Mouse (Mus musculus) Patski (cell line): ENCODE data around the gene Kpna6. TPM values are rescaled to one million over a fixed set of nuclear protein-coding genes. Genes with fewer than 3 reads are reported as not detected.
"Not testable (repeated sequence)": the region's sequence is repeated elsewhere in the genome, so short reads cannot be mapped to it uniquely, and the experiment has no call there.

ENCODE experiments used
- ATAC-seq: fragments of 100-300 bp; one replicate; pipeline ENCODE4 v1.8.0; 2021
- CTCF ChIA-PET: fragments of 350-600 bp; sonication (Branson Sonifier 250); formaldehyde crosslinking; loops from one replicate; lab custom pipeline; 2022; ENCODE audit warnings: inconsistent platforms; lab: Charles Lee
- POLR2A ChIA-PET: fragments of 350-600 bp; sonication (Branson Sonifier 250); formaldehyde crosslinking; loops from one replicate; lab custom pipeline; 2022; ENCODE audit warnings: antibody characterized with exemption, inconsistent platforms; lab: Charles Lee
- DNase-seq: peaks from one replicate; pipeline ENCODE4 v3.0.0-alpha.2; 2011; ENCODE audit warnings: low read depth, low spot score
- H3K27me3 ChIP-seq: fragments of 371-371 bp; one replicate; pipeline ENCODE4 v1.5.1; 2021
- CTCF ChIP-seq: fragments of 100-300 bp; IDR thresholded peaks from one replicate; pipeline ENCODE4 v1.5.1; 2021
- in situ Hi-C: fragments of 300-500 bp; cut with MboI; formaldehyde crosslinking; loops from 3 replicates; pipeline ENCODE4 v1.11.1; 2018; ENCODE audit warnings: low pct_unique_long_range_greater_than_20kb, mixed read lengths
- polyA plus RNA-seq: library from polyadenylated mRNA; unstranded; gene quantifications from one replicate; pipeline ENCODE4 v1.2.3, GENCODE M21; 2021

Kpna6 gene
- 43.9 TPM for polyA plus RNA-seq

DNA sequence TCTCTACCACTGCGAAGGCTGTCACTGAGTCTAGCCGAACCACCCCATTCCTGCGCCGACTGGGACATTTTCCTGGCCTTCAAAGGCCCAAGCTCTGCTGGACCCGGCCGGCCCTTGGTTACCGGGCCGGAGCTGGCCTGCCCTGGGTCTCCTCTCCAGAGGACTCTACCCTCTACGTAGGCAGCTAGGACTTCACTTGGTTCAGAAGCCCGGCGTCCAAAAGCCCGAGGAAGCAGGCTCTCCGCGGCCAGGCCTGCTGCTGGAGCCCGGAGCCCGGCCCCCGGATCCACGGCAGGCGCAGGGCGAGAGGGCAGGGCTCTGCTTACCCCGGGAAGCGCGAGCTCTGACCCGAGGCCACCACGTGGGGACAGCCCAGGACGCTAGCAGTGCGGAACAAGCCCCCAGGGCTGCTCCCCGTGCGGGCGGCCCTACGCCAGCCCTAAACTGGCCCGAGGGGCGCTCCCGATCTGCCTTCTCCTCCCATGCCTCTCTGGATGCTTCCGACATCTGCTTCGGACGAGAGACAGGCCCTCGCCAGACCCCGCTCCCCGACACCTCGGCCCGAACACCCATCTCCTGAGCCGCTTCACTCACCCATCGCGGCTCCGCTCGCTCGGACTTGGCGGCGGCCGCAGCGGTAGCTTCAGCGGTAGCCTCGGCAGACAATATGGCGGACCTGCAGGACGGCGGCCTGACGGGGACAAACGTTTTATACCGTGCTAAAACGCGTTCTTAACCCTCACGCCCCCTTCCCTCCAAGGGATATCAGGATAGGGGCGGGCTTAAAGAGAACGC, at the start of gene Kpna6:
Gene Kpna6 (minus strand): TSS at position 685 of the 795 bp plus-strand sequence.
- DNase-seq (peak; percentile 70), ATAC-seq (peak; percentile 66)
- POLR2A ChIA-PET = interaction anchor here (1.4 kb wide), 1 partner anchor 24 kb away, joined by 4 read pairs; no protein-coding TSS in a partner anchor
- TF ChIP-seq CTCF = no peak
- CTCF ChIA-PET = no interaction called here
- in situ Hi-C loops = no loop called here
- no peaks in the 10 kb centered on the region for H3K27me3 ChIP-seq

DNA sequence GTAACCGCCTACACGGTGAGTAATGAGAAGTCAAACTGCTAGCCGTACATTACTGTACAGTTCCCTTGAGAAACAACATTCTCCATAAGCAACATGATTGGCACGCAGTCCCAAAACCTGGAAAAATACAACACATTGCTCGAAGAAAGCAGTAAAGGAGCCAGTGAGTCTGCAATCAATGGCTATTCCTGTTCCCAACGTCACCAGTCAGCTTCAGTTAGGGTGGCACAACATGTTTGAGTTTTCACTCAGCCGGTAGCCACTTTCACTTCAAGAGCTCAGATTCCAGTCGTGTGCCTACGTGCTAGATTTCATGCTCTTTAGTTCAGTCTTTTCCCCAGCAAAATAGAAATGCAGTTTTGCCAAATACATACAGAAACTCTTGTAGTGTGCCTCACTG, 43.7 kb upstream of the Kpna6 start:
- POLR2A ChIA-PET = no interaction called here
- TF ChIP-seq CTCF = no peak
- DNase-seq = no peak
- ATAC-seq = no peak
- no peaks in the 10 kb centered on the region for H3K27me3 ChIP-seq
- in situ Hi-C loops = no loop called here
- CTCF ChIA-PET = interaction anchor here (1.4 kb wide), 1 partner anchor 12 kb away, joined by 4 read pairs; no protein-coding TSS in a partner anchor

- TF ChIP-seq CTCF = no peak
- CTCF ChIA-PET = interaction anchor here (1.8 kb wide), 1 partner anchor 11 kb away, joined by 5 read pairs; no protein-coding TSS in a partner anchor
- POLR2A ChIA-PET = no interaction called here
- in situ Hi-C loops = loop anchor here (10.0 kb wide), 1 partner anchor 75 kb away; no protein-coding TSS in a partner anchor
- H3K27me3 ChIP-seq = no peaks in the 10 kb centered on the region
- DNase-seq = no peak
- no peak for ATAC-seq
These were observed 37.0 kb upstream of the Kpna6 start for GRCm38 (mm10) chr4:129709486-129710129.

DNA sequence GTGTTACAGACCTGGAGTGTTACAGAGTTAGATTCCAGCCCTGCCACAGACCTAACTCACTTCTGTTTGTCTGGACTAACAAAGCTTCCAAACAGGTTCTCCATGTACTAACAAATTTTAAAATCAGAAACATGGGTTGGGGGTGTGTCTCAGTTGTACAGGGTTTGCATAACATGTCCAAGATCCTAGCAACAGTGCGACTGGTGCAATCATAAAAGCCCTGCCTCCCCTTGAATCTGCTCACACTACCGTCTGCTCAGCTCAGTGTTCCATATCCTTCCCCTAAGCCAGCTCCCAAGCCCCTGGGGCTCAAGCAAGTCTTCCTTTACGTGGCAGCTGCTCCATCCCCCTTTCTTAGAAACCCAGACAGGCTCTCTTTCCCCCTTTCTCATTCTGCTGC, 34.2 kb upstream of the Kpna6 start:
- in situ Hi-C loops = loop anchor here (10.0 kb wide), 1 partner anchor 78 kb away; no protein-coding TSS in a partner anchor
- H3K27me3 ChIP-seq = no peaks in the 10 kb centered on the region
- POLR2A ChIA-PET = interaction anchor here (0.6 kb wide), 1 partner anchor 35 kb away, joined by 3 read pairs; the partner anchor contains the start of gene Khdrbs1
- no peak for DNase-seq
- CTCF ChIA-PET = interaction anchor here (1.1 kb wide), 1 partner anchor 11 kb away, joined by 3 read pairs; no protein-coding TSS in a partner anchor
- no peak for TF ChIP-seq CTCF
- ATAC-seq = no peak

GRCm38 (mm10) chr4:129702454-129702853, 29.9 kb upstream of the Kpna6 start:
- ATAC-seq (no peak), DNase-seq (no peak)
- no peak for TF ChIP-seq CTCF
- H3K27me3 ChIP-seq = no peaks in the 10 kb centered on the region
- POLR2A ChIA-PET = no interaction called here
- CTCF ChIA-PET = interaction anchor here (1.5 kb wide), 1 partner anchor 9 kb away, joined by 5 read pairs; no protein-coding TSS in a partner anchor
- in situ Hi-C loops = loop anchor here (10.0 kb wide), 1 partner anchor 82 kb away; no protein-coding TSS in a partner anchor

DNA sequence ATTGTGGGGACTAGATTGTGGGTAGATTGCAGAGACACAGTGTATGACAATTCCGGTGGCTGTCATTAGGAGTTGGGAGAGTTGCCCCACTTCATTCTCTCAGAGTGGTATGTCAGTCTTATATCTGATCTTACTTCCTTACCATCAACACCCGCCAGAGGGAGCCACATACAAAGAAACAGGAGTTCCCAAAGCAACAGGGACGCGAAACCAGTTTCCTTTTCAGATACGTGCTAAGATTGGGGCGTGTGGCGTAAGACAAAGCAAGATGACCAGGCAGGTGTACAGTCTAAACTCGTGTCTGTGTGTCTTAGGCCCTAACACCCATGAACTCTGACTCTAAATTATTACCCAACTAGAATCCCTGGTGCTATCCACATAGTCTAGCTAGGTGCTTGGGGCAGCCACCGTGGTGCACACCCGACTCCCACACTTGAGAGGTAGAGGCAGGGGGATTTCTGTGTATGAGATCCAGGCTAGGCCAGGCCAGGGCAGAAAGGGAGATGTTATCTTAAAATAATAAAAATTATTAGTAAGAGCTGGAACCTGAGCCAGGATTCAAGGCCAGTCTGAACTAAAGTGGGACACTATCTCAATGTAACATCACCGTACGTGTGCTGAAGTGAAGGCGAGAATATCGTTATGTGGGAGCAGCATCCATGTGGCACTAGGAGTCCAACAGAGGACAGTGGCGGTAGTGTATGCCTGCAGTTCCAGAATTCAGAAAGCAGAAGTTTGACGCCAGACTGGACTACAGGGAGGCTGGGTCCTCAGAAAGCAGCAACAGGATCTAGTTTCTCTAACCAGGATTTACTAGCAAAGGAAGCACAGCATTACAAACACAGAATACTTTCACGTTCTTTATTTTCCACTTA, 29.2 kb upstream of the Kpna6 start:
- DNase-seq (no peak), ATAC-seq (peak; percentile 33)
- H3K27me3 ChIP-seq = no peaks in the 10 kb centered on the region
- no peak for TF ChIP-seq CTCF
- POLR2A ChIA-PET = no interaction called here
- CTCF ChIA-PET = interaction anchor here (1.5 kb wide), 1 partner anchor 10 kb away, joined by 5 read pairs; no protein-coding TSS in a partner anchor
- in situ Hi-C loops = loop anchor here (10.0 kb wide), 1 partner anchor 83 kb away; no protein-coding TSS in a partner anchor

GRCm38 (mm10) chr4:129700661-129701060, 28.1 kb upstream of the Kpna6 start:
- H3K27me3 ChIP-seq, ATAC-seq, POLR2A ChIA-PET, DNase-seq: not testable (repeated sequence)
- CTCF ChIA-PET = interaction anchor here (0.6 kb wide), 1 partner anchor 52 kb away, joined by 4 read pairs; no protein-coding TSS in a partner anchor
- in situ Hi-C loops = loop anchor here (10.0 kb wide), 1 partner anchor 84 kb away; no protein-coding TSS in a partner anchor

DNA sequence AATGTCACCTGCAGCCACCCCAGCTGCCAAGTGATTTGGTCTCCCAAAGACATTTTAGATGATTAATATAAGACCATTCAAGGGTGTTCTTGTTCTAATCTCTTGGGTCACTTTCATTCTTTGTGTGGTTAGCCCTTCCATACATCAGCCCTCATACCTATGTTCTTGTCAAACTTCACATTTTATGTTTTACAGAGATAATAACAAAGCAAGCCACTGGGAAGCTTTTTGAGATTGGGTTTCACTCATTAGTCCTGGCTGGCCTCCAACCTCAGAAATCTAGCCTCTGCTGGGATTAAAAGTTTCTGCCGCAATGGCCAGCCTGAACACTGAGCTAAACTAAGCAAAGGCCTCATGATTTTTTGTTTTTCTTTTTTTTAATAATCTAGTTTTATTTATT, 27.6 kb upstream of the Kpna6 start:
- in situ Hi-C loops = loop anchor here (10.0 kb wide), 1 partner anchor 85 kb away; no protein-coding TSS in a partner anchor

GRCm38 (mm10) chr4:129697191-129697590, 24.6 kb upstream of the Kpna6 start:
- in situ Hi-C loops = no loop called here
- no peak for ATAC-seq
- TF ChIP-seq CTCF = no peak
- CTCF ChIA-PET = no interaction called here
- DNase-seq = no peak
- no peaks in the 10 kb centered on the region for H3K27me3 ChIP-seq
- POLR2A ChIA-PET = interaction anchor here (0.6 to 1.3 kb wide), 2 partner anchors 18 to 121 kb away, joined by 3 to 5 read pairs; no protein-coding TSS in a partner anchor

More for the DNA sequence above, 27.6 kb upstream of the Kpna6 start:
- no peak for DNase-seq
- ChIA-PET CTCF (interaction anchor here (0.6 kb wide), 1 partner anchor 53 kb away, joined by 4 read pairs; no protein-coding TSS in a partner anchor), POLR2A (no interaction called here)
- no peak for ATAC-seq
- TF ChIP-seq CTCF = no peak
- H3K27me3 ChIP-seq = no peaks in the 10 kb centered on the region
